Mouse (Mus musculus) neutrophil, adult 5-6 weeks (primary cell): Measurements from ENCODE around the gene Gm2310. TPM values are rescaled to one million over a fixed set of nuclear protein-coding genes. Genes with fewer than 3 reads are reported as not detected.
"Not testable (repeated sequence)": the region's sequence is repeated elsewhere in the genome, so short reads cannot be mapped to it uniquely, and the experiment has no call there.

Source experiments
- ATAC-seq: fragments of 151-379, 151-347 bp; 2 replicates; pipeline ENCODE4 v1.8.0; 2017; ENCODE audit warnings: mild to moderate bottlenecking, moderate TSS enrichment; ENCODE audit not compliant: insufficient number of reproducible peaks, poor library complexity, low FRiP score, severe bottlenecking; ENCODE audit errors: extremely low read depth
- total RNA-seq: library from RNA; stranded (forward); fragments of 200-1000 nt; gene quantifications from 2 replicates; pipeline ENCODE4 v1.2.3, GENCODE M21; 2017

Gm2310 gene
- total RNA-seq, result not detected in 2 replicates

- not testable (repeated sequence) for ATAC-seq
Observed at GRCm38 (mm10) chr15:8519853-8520252, at the start of gene Gm2310. Gm2310 (minus strand) TSS chr15:8519953.

GRCm38 (mm10) chr15:8568645-8569528 is 49.1 kb upstream of the Gm2310 start:
- peak; percentile 33 for ATAC-seq

GRCm38 (mm10) chr15:8568286-8568644 is 48.5 kb upstream of the Gm2310 start:
- ATAC-seq, result peak; percentile 17; the same call in 1 of the 2 replicates

GRCm38 (mm10) chr15:8565416-8565815 is 45.7 kb upstream of the Gm2310 start:
- no peak for ATAC-seq

- no peak for ATAC-seq
Observed at GRCm38 (mm10) chr15:8564331-8564730, 44.6 kb upstream of the Gm2310 start.

- ATAC-seq, result no peak
Observed at GRCm38 (mm10) chr15:8563423-8564194, 43.9 kb upstream of the Gm2310 start.

- ATAC-seq, result no peak
Observed at GRCm38 (mm10) chr15:8562776-8563175, 43.0 kb upstream of the Gm2310 start.

GRCm38 (mm10) chr15:8531201-8531600 is 11.4 kb upstream of the Gm2310 start:
- ATAC-seq, result no peak

GRCm38 (mm10) chr15:8512957-8513356 is 6.8 kb downstream of the Gm2310 start:
- no peak for ATAC-seq

GRCm38 (mm10) chr15:8511861-8512260 is 7.9 kb downstream of the Gm2310 start:
- ATAC-seq, result no peak

GRCm38 (mm10) chr15:8502431-8502830 is 17.3 kb downstream of the Gm2310 start:
- no peak for ATAC-seq

- ATAC-seq, result no peak
Observed at GRCm38 (mm10) chr15:8485261-8485660, 34.5 kb downstream of the Gm2310 start.

GRCm38 (mm10) chr15:8469006-8469575 is 50.7 kb downstream of the Gm2310 start:
- no peak for ATAC-seq

Other genes with a start within 250 kb of the Gm2310 start
- 97.9 and 102 TPM in 2 replicates for gene Nipbl, start 75.5 kb downstream of the Gm2310 start, total RNA-seq
- gene Slc1a3, start 190.8 kb upstream of the Gm2310 start, total RNA-seq, result not detected in 2 replicates